Mouse (Mus musculus): ENCODE data around the gene Sp7. TPM values are rescaled to one million over a fixed set of nuclear protein-coding genes. Genes with fewer than 3 reads are reported as not detected.
"Not testable (repeated sequence)": the region's sequence is repeated elsewhere in the genome, so short reads cannot be mapped to it uniquely, and the experiment has no call there.

Sp7 gene
- polyA plus RNA-seq, 1 experiment from 2014 or later, result 0.95 TPM

DNA sequence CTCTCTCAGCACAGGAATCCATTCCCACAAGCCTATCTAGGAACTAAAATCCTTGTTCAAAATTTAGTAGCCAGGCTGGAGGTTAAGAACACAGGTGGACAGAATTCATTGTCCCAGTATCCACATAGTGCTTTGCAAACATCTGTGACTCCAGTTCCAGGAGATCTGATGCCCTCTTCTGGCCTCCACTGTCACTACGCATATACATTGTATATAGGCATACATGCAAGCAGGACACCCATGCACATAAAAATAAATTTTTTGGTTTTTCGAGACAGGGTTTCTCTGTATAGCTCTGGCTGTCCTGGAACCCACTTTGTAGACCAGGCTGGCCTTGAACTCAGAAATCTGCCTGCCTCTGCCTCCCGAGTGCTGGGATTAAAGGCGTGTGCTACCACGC is 31.1 kb downstream of the Sp7 start:
- H3K9me3 ChIP-seq (replicated peaks); H3K27ac ChIP-seq (replicated peaks); ATAC-seq (ENCODE audit: low FRiP score); H3K27me3 ChIP-seq (replicated peaks); H3K9ac ChIP-seq (replicated peaks); H3K4me2 ChIP-seq; H3K4me3 ChIP-seq (replicated peaks): not testable (repeated sequence)
- 94% methylated on average over 5 of the region's 5 CpGs for WGBS
- peaks cover 76% of the 10 kb centered on the region for H3K36me3 ChIP-seq
- H3K4me1 ChIP-seq, result peaks cover 27% of the 10 kb centered on the region

- no peaks in the 10 kb centered on the region for H3K9me3 ChIP-seq (replicated peaks)
- H3K9ac ChIP-seq (replicated peaks), result no peak overlapping the region
- H3K36me3 ChIP-seq, result peaks cover 78% of the 10 kb centered on the region
- no peak overlapping the region for H3K4me2 ChIP-seq
- H3K27me3 ChIP-seq (replicated peaks), result no peaks in the 10 kb centered on the region
- H3K4me3 ChIP-seq (replicated peaks), result no peak overlapping the region
- WGBS, result 89% methylated on average over 8 of the region's 8 CpGs
- peaks cover 29% of the 10 kb centered on the region for H3K4me1 ChIP-seq
- no peak overlapping the region for H3K27ac ChIP-seq (replicated peaks)
- ATAC-seq (ENCODE audit: low FRiP score), result no peak
These were observed 31.7 kb downstream of the Sp7 start for GRCm38 (mm10) chr15:102335254-102335653.

- H3K4me3 ChIP-seq (replicated peaks), result peak within 1 kb of the TSS; percentile 63
- no peaks in the 10 kb centered on the region for H3K9me3 ChIP-seq (replicated peaks)
- peak within 1 kb of the TSS; percentile 68 for H3K9ac ChIP-seq (replicated peaks)
- peaks cover 47% of the 10 kb centered on the region for H3K4me1 ChIP-seq
- peaks cover 62% of the 10 kb centered on the region for H3K36me3 ChIP-seq
- H3K27me3 ChIP-seq (replicated peaks), result no peaks in the 10 kb centered on the region
- ATAC-seq (ENCODE audit: low FRiP score), result peak; percentile 94
- peak within 1 kb of the TSS; percentile 82 for H3K4me2 ChIP-seq
- WGBS, result under 1% methylated on average over 30 of the region's 30 CpGs
- H3K27ac ChIP-seq (replicated peaks), result peak within 1 kb of the TSS; percentile 78
These were observed 35.4 kb downstream of the Sp7 start, which contains the start of gene Myg1 for GRCm38 (mm10) chr15:102331610-102332015. Gene Myg1 (plus strand): TSS chr15:102331709.

DNA sequence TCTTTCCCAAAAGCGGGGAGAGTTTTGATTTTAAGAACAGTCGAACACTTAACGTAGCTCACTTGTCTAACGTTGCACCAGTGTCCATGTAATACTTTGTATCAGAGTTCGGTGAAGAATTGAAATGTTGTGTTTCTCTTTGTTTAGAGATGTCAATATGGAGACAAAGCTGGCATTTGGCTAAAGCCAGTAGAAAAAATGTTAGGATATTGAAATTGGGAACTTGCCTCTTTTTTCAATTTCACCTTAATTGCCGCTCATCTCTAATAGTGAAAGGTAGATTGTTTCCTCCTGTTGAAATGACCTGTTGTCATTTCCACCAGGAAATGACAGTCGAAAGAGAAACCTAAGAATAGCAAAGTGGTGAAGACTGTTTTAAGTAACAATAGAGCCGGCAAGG is 40.1 kb downstream of the Sp7 start:
- Histone ChIP-seq H3K9me3 (replicated peaks) (no peaks in the 10 kb centered on the region), H3K36me3 (peaks cover 25% of the 10 kb centered on the region), H3K27ac (replicated peaks) (no peak overlapping the region), H3K4me2 (peak overlapping the region; percentile 75), H3K9ac (replicated peaks) (peak overlapping the region; percentile 85), H3K4me3 (replicated peaks) (peak overlapping the region; percentile 86), H3K27me3 (replicated peaks) (no peaks in the 10 kb centered on the region), H3K4me1 (peaks cover 31% of the 10 kb centered on the region)
- WGBS, result 70% methylated on average over 8 of the region's 8 CpGs
- ATAC-seq (ENCODE audit: low FRiP score), result no peak

GRCm38 (mm10) chr15:102326022-102326576 is 40.9 kb downstream of the Sp7 start, which contains the start of gene Pfdn5:
Gene Pfdn5 (plus strand): TSS chr15:102326116.
- Histone ChIP-seq H3K4me2 (peak within 1 kb of the TSS; percentile 75), H3K9ac (replicated peaks) (peak within 1 kb of the TSS; percentile 85), H3K36me3 (peaks cover 25% of the 10 kb centered on the region), H3K9me3 (replicated peaks) (no peaks in the 10 kb centered on the region), H3K27me3 (replicated peaks) (no peaks in the 10 kb centered on the region), H3K4me3 (replicated peaks) (peak within 1 kb of the TSS; percentile 86), H3K4me1 (peaks cover 27% of the 10 kb centered on the region), H3K27ac (replicated peaks) (peak within 1 kb of the TSS; percentile 84)
- peak; percentile 94 for ATAC-seq (ENCODE audit: low FRiP score)
- under 1% methylated on average over 40 of the region's 40 CpGs for WGBS

DNA sequence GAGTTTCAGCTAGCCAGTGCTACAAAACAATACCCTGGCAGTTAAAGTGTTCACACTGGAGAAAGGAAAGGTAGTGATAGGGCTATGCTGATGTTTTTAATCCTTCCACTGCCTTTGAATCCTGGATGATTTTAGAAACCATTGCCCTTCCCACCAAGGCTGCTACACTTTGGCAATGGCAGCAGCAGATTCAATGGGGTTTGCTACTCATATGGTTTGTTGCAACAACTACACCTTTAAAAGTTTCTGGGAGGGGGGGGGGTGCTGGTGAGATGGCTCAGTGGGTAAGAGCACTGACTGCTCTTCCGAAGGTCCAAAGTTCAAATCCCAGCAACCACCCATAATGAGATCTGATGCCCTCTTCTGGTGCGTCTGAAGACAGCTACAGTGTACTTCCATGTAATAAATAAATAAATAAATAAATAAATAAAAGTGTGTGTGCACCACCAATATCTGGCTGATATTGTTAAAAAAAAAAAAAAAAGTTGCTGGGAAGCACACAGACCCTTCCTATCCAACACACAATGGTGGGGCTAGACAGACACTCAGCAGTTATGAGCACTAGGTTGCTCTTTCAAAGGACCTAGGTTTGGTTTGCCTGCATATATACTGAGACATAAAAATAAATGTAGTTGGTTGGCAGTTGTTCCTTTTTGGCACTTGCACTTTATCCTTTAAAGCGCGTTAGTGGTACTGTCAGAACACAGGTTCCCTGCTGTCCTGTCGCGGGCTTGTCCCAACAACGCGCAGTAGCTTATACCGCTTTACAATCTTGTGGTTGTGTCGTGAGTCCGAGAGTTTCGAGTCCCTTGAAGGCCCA is 42.1 kb downstream of the Sp7 start:
- no peak overlapping the region for H3K4me3 ChIP-seq (replicated peaks)
- H3K36me3 ChIP-seq, result peaks cover 16% of the 10 kb centered on the region
- no peak overlapping the region for H3K9ac ChIP-seq (replicated peaks)
- ATAC-seq (ENCODE audit: low FRiP score), result no peak
- peaks cover 23% of the 10 kb centered on the region for H3K4me1 ChIP-seq
- no peak overlapping the region for H3K27ac ChIP-seq (replicated peaks)
- H3K9me3 ChIP-seq (replicated peaks), result no peaks in the 10 kb centered on the region
- H3K27me3 ChIP-seq (replicated peaks), result no peaks in the 10 kb centered on the region
- WGBS, result 72% methylated on average over 12 of the region's 12 CpGs
- H3K4me2 ChIP-seq, result peak overlapping the region; percentile 75

GRCm38 (mm10) chr15:102316263-102316662 is 50.7 kb downstream of the Sp7 start:
- no peak overlapping the region for H3K9ac ChIP-seq (replicated peaks)
- no peak for ATAC-seq (ENCODE audit: low FRiP score)
- 88% methylated on average over 6 of the region's 6 CpGs for WGBS
- H3K4me1 ChIP-seq, result no peaks in the 10 kb centered on the region
- H3K4me2 ChIP-seq, result no peak overlapping the region
- H3K9me3 ChIP-seq (replicated peaks), result no peaks in the 10 kb centered on the region
- H3K27me3 ChIP-seq (replicated peaks), result no peaks in the 10 kb centered on the region
- H3K4me3 ChIP-seq (replicated peaks), result no peak overlapping the region
- H3K36me3 ChIP-seq, result no peaks in the 10 kb centered on the region
- no peak overlapping the region for H3K27ac ChIP-seq (replicated peaks)

DNA sequence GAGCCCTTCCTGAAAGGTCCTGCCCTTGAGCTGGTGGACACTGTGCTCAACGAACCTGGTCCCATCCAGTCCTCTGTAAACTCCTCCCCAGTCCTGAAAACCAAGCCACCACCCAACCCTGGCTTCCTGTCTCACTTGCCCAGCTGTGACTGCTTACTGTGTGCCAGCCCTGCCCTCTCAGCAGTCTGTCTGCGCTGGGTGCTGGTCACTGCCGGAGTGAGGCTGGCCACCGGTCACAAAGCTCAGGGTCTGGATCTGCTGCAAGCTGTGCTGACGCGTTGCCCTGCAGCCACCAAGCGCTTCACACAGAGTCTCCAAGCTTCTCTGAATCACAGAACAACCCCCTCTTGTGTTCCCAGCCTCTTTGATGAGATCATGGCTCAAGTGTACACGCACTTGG is 51.7 kb downstream of the Sp7 start:
- Histone ChIP-seq H3K27ac (replicated peaks) (no peak overlapping the region), H3K9ac (replicated peaks) (no peak overlapping the region), H3K27me3 (replicated peaks) (no peaks in the 10 kb centered on the region), H3K4me3 (replicated peaks) (no peak overlapping the region), H3K9me3 (replicated peaks) (no peaks in the 10 kb centered on the region), H3K4me1 (no peaks in the 10 kb centered on the region), H3K4me2 (no peak overlapping the region), H3K36me3 (no peaks in the 10 kb centered on the region)
- ATAC-seq (ENCODE audit: low FRiP score), result no peak
- 91% methylated on average over 8 of the region's 8 CpGs for WGBS

DNA sequence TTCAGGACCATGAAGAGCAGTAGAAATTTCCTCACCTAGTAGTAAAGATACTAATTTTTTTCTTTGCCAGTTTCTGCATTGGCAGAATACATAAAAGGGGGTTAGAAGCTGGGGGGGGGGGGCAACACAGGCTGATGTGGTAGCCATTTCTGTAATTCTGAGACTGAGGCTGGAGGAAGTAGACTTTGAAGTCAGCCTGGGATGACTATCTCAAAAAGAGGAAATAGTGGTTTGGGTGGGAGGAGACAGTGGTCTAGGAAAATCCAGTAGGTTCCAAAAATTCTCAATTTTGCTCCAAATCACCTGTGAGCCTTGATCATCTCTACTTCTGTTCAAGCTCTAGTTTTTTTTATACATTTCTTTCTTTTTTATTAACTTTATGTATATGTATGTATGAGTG is 55.5 kb downstream of the Sp7 start:
- no peak for ATAC-seq (ENCODE audit: low FRiP score)
- Histone ChIP-seq H3K4me2 (no peak overlapping the region), H3K27me3 (replicated peaks) (no peaks in the 10 kb centered on the region), H3K9me3 (replicated peaks) (no peaks in the 10 kb centered on the region), H3K27ac (replicated peaks) (no peak overlapping the region), H3K4me3 (replicated peaks) (no peak overlapping the region), H3K36me3 (no peaks in the 10 kb centered on the region), H3K9ac (replicated peaks) (no peak overlapping the region), H3K4me1 (no peaks in the 10 kb centered on the region)

DNA sequence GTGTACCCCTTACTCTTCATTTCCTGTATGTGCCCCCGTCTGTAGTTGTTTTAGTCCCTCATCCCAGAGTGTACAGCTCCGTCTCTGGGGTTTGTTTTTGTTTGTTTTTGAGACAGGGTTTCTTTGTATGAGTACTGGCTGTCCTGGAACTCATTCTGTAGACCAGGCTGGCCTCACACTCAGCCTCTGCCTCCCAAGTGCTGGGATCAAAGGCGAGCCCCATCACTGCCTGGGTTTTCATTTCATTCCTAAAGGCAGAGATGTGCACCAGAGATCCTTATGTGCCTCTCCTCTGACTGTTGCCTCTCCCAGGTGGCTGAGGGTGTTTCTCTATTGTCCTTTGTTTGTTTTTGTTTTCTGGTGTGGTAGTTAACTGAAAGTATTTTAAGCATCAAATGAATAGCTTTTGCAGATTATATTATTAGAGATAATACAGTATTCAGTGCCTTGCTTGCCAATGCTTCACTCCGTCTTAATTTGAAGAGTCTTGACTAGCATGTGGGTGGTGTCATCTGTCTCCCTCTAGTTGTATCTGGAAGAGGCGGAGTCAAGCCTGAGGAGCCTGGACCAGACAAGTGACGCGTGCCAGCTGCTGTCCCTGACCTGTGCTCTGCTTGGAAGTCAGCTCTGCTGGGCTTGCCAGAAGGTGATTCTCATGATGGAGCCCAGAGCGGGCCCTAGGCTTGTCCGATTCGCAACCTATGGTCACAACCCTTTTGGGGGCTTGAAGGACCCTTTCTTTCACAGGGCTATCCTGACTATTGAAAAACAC is 56.7 kb downstream of the Sp7 start:
- no peak overlapping the region for H3K9ac ChIP-seq (replicated peaks)
- 90% methylated on average over 10 of the region's 10 CpGs for WGBS
- no peaks in the 10 kb centered on the region for H3K4me1 ChIP-seq
- H3K27me3 ChIP-seq (replicated peaks), result no peaks in the 10 kb centered on the region
- no peaks in the 10 kb centered on the region for H3K9me3 ChIP-seq (replicated peaks)
- no peak overlapping the region for H3K4me2 ChIP-seq
- no peak overlapping the region for H3K27ac ChIP-seq (replicated peaks)
- no peaks in the 10 kb centered on the region for H3K36me3 ChIP-seq
- H3K4me3 ChIP-seq (replicated peaks), result no peak overlapping the region
- no peak for ATAC-seq (ENCODE audit: low FRiP score)

DNA sequence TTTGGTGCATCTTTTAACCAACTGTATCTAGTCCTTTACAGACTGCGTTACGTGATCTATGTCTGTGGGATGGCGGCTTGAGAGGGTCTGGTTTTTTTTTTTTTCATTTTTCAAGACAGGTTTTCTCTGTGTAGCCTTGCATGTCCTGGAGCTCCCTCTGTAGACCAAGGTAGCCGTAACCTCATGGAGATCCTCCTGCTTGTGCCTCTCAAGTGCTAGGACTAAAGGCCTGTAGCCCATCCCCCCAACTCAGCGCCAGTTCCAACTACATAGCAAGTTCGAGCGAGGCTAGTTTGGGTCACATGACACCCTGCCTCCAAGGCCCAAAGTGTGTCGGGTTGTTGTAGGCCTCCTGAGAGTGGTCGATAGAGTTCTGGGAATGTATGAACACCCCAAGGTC is 58.3 kb downstream of the Sp7 start:
- no peak overlapping the region for H3K9ac ChIP-seq (replicated peaks)
- H3K36me3 ChIP-seq, result 0 out of 2 replicates have a peak, but pooled peaks cover 2% of the 10 kb centered on the region
- no peak overlapping the region for H3K4me3 ChIP-seq (replicated peaks)
- no peak overlapping the region for H3K27ac ChIP-seq (replicated peaks)
- no peaks in the 10 kb centered on the region for H3K4me1 ChIP-seq
- 89% methylated on average over 9 of the region's 9 CpGs for WGBS
- H3K27me3 ChIP-seq (replicated peaks), result no peaks in the 10 kb centered on the region
- no peak overlapping the region for H3K4me2 ChIP-seq
- no peaks in the 10 kb centered on the region for H3K9me3 ChIP-seq (replicated peaks)
- no peak for ATAC-seq (ENCODE audit: low FRiP score)
